Mouse (Mus musculus) heart, postnatal 36 days (tissue): ENCODE data around the gene 5730596B20Rik. TPM values are rescaled to one million over a fixed set of nuclear protein-coding genes. Genes with fewer than 3 reads are reported as not detected.

Experiments
- DNase-seq, 2 experiments: peaks; one replicate each; pipeline ENCODE4 v3.0.0; 2021 to 2022
- intact Hi-C: fragments of 180-260 bp; cut with DNase I; formaldehyde crosslinking; loops from one replicate; pipeline ENCODE4 v1.15.1; 2025
- total RNA-seq, 2 experiments: library from RNA; stranded (reverse); gene quantifications; 2 replicates each; pipeline ENCODE4 v1.2.3; 2021

The 5730596B20Rik gene
- total RNA-seq, 2 experiments from 2014 or later = 0.08 TPM; not detected in 1

- intact Hi-C loops = no loop called here
- no peak for DNase-seq
Measured at GRCm38 (mm10) chr6:52208072-52208867, 31.0 kb downstream of the 5730596B20Rik start, which contains the start of gene Hoxa6. Hoxa6 (minus strand) TSS chr6:52208722.

- no peak for DNase-seq
- intact Hi-C loops = no loop called here
Measured at GRCm38 (mm10) chr6:52208868-52209684, 31.8 kb downstream of the 5730596B20Rik start.

GRCm38 (mm10) chr6:52209685-52210046, 32.4 kb downstream of the 5730596B20Rik start:
- intact Hi-C loops = no loop called here
- DNase-seq = no peak

GRCm38 (mm10) chr6:52211170-52211935, 34.1 kb downstream of the 5730596B20Rik start:
- intact Hi-C loops = no loop called here

GRCm38 (mm10) chr6:52211961-52212360, 34.7 kb downstream of the 5730596B20Rik start:
- no peak for DNase-seq
- intact Hi-C loops = no loop called here

More at GRCm38 (mm10) chr6:52211170-52211935, 34.1 kb downstream of the 5730596B20Rik start:
- DNase-seq = peak; percentile 75 to 77

GRCm38 (mm10) chr6:52212556-52213118, 35.3 kb downstream of the 5730596B20Rik start:
- no peak for DNase-seq
- intact Hi-C loops = no loop called here

- intact Hi-C loops = no loop called here
- peak in 1 of 2 experiments; percentile 55 for DNase-seq
Measured at GRCm38 (mm10) chr6:52213119-52213986, 36.1 kb downstream of the 5730596B20Rik start, which contains the start of the genes Hoxa3 and Gm28308. Hoxa3 (minus strand) TSS chr6:52213336. Gm28308 (minus strand) TSS chr6:52213339.

GRCm38 (mm10) chr6:52214271-52214670, 37.0 kb downstream of the 5730596B20Rik start:
- DNase-seq = no peak
- intact Hi-C loops = no loop called here

GRCm38 (mm10) chr6:52215070-52215469, 37.8 kb downstream of the 5730596B20Rik start:
- intact Hi-C loops = loop anchor here (5.0 kb wide), 2 partner anchors 833 to 1038 kb away; no protein-coding TSS in a partner anchor
- no peak for DNase-seq

- intact Hi-C loops = loop anchor here (5.0 kb wide), 2 partner anchors 834 to 1039 kb away; no protein-coding TSS in a partner anchor
- no peak for DNase-seq
Measured at GRCm38 (mm10) chr6:52215771-52216535, 38.7 kb downstream of the 5730596B20Rik start.

GRCm38 (mm10) chr6:52216691-52217458, 39.6 kb downstream of the 5730596B20Rik start:
- intact Hi-C loops = loop anchor here (5.0 kb wide), 2 partner anchors 835 to 1040 kb away; no protein-coding TSS in a partner anchor

GRCm38 (mm10) chr6:52217459-52217768, 40.1 kb downstream of the 5730596B20Rik start:
- no peak for DNase-seq
- intact Hi-C loops = loop anchor here (5.0 kb wide), 2 partner anchors 835 to 1040 kb away; no protein-coding TSS in a partner anchor

More at GRCm38 (mm10) chr6:52216691-52217458, 39.6 kb downstream of the 5730596B20Rik start:
- DNase-seq = peak in 1 of 2 experiments; percentile 24

- DNase-seq = peak in 1 of 2 experiments; percentile 7
- intact Hi-C loops = loop anchor here (5.0 kb wide), 2 partner anchors 836 to 1041 kb away; no protein-coding TSS in a partner anchor
Measured at GRCm38 (mm10) chr6:52217895-52218642, 40.8 kb downstream of the 5730596B20Rik start.

GRCm38 (mm10) chr6:52218643-52219215, 41.4 kb downstream of the 5730596B20Rik start:
- peak in 1 of 2 experiments; percentile 2 for DNase-seq
- intact Hi-C loops = loop anchor here (5.0 kb wide), 2 partner anchors 836 to 1041 kb away; no protein-coding TSS in a partner anchor

- intact Hi-C loops = loop anchor here (5.0 kb wide), 2 partner anchors 837 to 1042 kb away; no protein-coding TSS in a partner anchor
- no peak for DNase-seq
Measured at GRCm38 (mm10) chr6:52219234-52219942, 42.1 kb downstream of the 5730596B20Rik start.
